Mouse (Mus musculus) thymus, adult 2 months (tissue): ENCODE data around the gene Tmem266. TPM values are rescaled to one million over a fixed set of nuclear protein-coding genes. Genes with fewer than 3 reads are reported as not detected.

Source experiments
- DNase-seq: peaks from one replicate; pipeline ENCODE4 v3.0.0; 2021
- H3K27ac ChIP-seq: fragments of 200-500 bp; 2 replicates; pipeline ENCODE4 v1.5.1; 2012; ENCODE audit warnings: low read length, control low read depth; ENCODE audit not compliant: control insufficient read depth, insufficient read depth
- H3K27me3 ChIP-seq: fragments of 200-500 bp; 2 replicates; pipeline ENCODE4 v1.6.1; 2012; ENCODE audit warnings: mild to moderate bottlenecking, low read length, moderate library complexity, mixed read lengths; ENCODE audit not compliant: control insufficient read depth, insufficient read depth
- H3K36me3 ChIP-seq: fragments of 200-500 bp; 2 replicates; pipeline ENCODE4 v1.6.1; 2012; ENCODE audit warnings: mild to moderate bottlenecking, low read length, moderate library complexity; ENCODE audit not compliant: control insufficient read depth, insufficient read depth
- H3K4me1 ChIP-seq: fragments of 200-500 bp; replicated peaks from 2 replicates; pipeline ENCODE4 v1.6.1; 2012; ENCODE audit warnings: low read length; ENCODE audit not compliant: control insufficient read depth, insufficient read depth
- H3K4me3 ChIP-seq: fragments of 200-500 bp; 2 replicates; pipeline ENCODE4 v1.5.1; 2012; ENCODE audit warnings: mild to moderate bottlenecking, low read length, control low read depth, moderate library complexity; ENCODE audit not compliant: control insufficient read depth, insufficient read depth
- CTCF ChIP-seq: fragments of 200-500 bp; IDR thresholded peaks from 2 replicates; pipeline ENCODE4 v1.5.1; 2012; ENCODE audit warnings: mild to moderate bottlenecking, control low read depth, low read length, moderate library complexity, borderline replicate concordance; ENCODE audit not compliant: control insufficient read depth, poor library complexity, insufficient read depth; ENCODE audit errors: extremely low read depth
- POLR2A ChIP-seq: fragments of 200-500 bp; IDR thresholded peaks from 2 replicates; pipeline ENCODE4 v1.6.1; 2012; ENCODE audit warnings: mild to moderate bottlenecking, low read length, control low read depth, moderate library complexity; ENCODE audit not compliant: control insufficient read depth, poor library complexity, insufficient read depth; ENCODE audit errors: extremely low read depth
- WGBS: fragments of 180-500 bp; shearing (Covaris S2); methylation state at CpG from one replicate; pipeline ENCODE4 v1.1.7; 2018; 5-methylcytosine and 5-hydroxymethylcytosine counted together
- polyA plus RNA-seq: library from polyadenylated mRNA; depleted of rRNA; stranded (reverse); fragments of >200 nt; gene quantifications from 2 replicates; pipeline ENCODE4 v1.2.3, GENCODE M21; 2012

Gene Tmem266
- polyA plus RNA-seq, 1 experiment = 1.00 TPM

DNA sequence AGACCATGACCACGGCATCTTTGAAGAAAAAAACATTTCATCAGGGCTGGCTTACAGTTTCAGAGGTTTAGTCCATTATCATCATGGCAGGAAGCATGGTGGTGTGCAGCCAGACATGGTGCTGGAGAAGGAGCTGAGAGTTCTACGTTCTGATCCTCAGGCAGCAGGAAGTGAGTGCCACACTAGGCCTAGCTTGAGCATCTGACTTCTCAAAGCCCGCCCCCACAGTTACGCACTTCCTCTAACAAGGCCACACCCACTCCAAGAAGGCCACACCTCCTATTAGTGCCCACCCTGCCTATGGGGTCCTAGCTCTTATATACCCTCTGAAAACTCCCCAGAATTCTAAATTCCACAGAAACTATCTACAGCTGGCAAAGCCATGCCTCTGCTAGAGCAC, 34.7 kb upstream of the Tmem266 start:
- no peaks in the 10 kb centered on the region for H3K4me1 ChIP-seq
- no peaks in the 10 kb centered on the region for H3K27me3 ChIP-seq
- H3K4me3 ChIP-seq = no peak overlapping the region
- TF ChIP-seq POLR2A (no peak), CTCF (no peak)
- DNase-seq = no peak
- no peaks in the 10 kb centered on the region for H3K36me3 ChIP-seq
- no peak overlapping the region for H3K27ac ChIP-seq
- WGBS = 93% methylated on average over 4 of the region's 4 CpGs

DNA sequence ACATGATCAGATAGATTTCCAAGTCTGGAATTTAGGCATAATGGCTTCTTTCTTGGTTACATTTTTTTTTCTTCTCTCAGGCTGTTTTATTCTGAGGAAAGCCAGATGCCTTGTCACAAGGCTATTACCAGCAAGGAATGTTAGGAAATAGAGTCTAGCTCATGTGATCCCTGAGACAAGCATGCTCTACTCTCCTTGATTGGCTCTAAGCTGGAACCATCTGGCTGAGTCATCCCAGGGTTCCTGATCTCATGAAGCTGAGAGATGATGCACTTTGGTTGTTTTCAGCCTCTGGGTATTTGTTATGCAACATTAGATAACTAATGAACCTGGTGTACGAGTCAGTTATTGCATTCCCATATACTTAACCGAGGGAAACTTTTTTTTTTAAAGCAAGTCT, 30.5 kb upstream of the Tmem266 start:
- Histone ChIP-seq H3K27ac (no peak overlapping the region), H3K27me3 (no peaks in the 10 kb centered on the region), H3K4me1 (no peaks in the 10 kb centered on the region), H3K36me3 (no peaks in the 10 kb centered on the region), H3K4me3 (no peak overlapping the region)
- TF ChIP-seq POLR2A (no peak), CTCF (no peak)
- 46% methylated on average over 2 of the region's 2 CpGs for WGBS
- DNase-seq = no peak

DNA sequence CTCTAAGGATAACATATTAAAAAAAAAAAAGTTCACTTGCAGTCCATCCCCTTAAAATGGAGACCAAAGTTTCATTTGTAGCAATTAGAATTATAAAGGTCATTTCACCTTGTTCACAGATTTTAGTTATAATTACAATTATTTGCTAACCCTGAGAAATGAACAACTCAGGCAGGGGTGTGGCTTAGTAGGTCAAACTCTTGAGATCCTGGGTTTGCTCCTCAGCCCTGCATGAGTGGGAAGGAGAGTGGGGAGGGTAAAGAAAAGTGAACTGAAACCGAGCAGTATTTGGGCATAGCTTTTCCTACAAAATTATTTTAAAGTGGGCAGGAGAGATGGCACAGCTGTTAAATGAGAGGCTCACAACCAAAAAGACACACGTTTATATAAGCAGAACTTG, 19.6 kb upstream of the Tmem266 start:
- Histone ChIP-seq H3K27me3 (no peaks in the 10 kb centered on the region), H3K4me3 (no peak overlapping the region), H3K4me1 (no peaks in the 10 kb centered on the region), H3K36me3 (no peaks in the 10 kb centered on the region), H3K27ac (no peak overlapping the region)
- WGBS = 43% methylated on average over 2 of the region's 2 CpGs
- no peak for DNase-seq
- TF ChIP-seq POLR2A = no peak
- TF ChIP-seq CTCF = no peak

DNA sequence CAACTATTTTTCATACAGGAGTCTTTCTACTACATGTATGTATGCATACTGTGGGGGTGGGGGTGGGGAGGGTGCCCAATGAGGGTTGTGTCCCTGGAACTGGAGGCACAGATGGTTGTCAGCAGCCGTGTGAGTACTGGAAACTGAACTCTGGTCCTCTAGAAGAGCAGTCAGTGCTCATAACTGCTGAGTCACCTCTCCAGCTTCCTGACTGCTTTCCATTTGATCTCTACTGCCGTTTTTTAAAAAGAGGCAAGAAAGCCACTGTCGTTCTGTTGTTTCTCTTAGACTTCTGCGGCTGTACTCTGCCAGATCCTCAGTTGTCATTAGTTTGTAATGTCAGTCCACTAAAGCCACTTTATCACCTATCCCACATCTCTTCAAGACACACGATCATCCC, 19.2 kb upstream of the Tmem266 start:
- Histone ChIP-seq H3K27me3 (no peaks in the 10 kb centered on the region), H3K4me1 (no peaks in the 10 kb centered on the region), H3K36me3 (no peaks in the 10 kb centered on the region), H3K27ac (no peak overlapping the region), H3K4me3 (no peak overlapping the region)
- TF ChIP-seq CTCF (no peak), POLR2A (no peak)
- 20% methylated on average over 5 of the region's 5 CpGs for WGBS
- DNase-seq = no peak

DNA sequence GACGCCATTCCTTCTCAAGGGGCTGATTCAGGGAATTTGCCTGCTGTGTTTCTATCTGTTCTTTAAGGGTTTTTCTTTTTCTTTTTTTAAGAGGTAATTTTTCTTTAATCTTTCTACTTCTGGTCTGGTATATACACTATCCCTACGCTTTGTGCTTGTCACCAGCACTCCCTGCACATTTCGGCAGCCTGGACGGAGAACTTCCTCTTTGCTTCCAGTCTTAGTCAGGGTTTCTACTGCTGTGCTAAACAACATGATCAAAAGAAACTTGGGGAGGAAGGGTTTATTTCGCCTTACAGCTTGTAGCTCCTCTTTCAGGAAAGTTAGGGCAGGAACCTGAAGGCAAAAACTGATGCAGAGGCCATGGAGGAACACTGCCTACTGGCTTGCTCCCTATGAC, 18.3 kb upstream of the Tmem266 start:
- H3K4me3 ChIP-seq = no peak overlapping the region
- DNase-seq = no peak
- 52% methylated on average over 5 of the region's 5 CpGs for WGBS
- TF ChIP-seq CTCF (no peak), POLR2A (no peak)
- no peaks in the 10 kb centered on the region for H3K36me3 ChIP-seq
- no peaks in the 10 kb centered on the region for H3K4me1 ChIP-seq
- no peaks in the 10 kb centered on the region for H3K27me3 ChIP-seq
- no peak overlapping the region for H3K27ac ChIP-seq

DNA sequence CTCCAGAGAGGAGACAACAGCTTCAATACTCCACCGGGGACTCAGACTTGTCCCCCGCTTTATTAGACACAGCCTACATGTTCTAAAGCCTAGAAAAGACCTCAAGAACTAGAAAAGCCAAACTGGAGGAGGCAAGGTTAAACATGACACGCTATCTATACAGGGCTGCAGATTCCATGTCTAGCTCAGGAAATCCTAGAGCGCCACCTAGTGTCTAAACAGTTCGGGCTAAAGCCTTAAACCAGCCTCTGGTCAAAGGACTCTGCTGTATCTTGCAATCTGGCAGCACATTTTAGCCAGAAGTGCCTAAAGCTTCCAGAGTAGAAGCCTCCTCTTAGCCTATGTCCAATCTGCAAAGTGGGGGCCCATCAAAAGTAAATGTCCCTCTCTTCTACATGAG, 15.2 kb upstream of the Tmem266 start:
- Histone ChIP-seq H3K4me3 (no peak overlapping the region), H3K27ac (no peak overlapping the region), H3K4me1 (no peaks in the 10 kb centered on the region), H3K36me3 (no peaks in the 10 kb centered on the region), H3K27me3 (no peaks in the 10 kb centered on the region)
- 11% methylated on average over 5 of the region's 5 CpGs for WGBS
- peak; percentile 51 for DNase-seq
- TF ChIP-seq POLR2A = no peak
- no peak for TF ChIP-seq CTCF

DNA sequence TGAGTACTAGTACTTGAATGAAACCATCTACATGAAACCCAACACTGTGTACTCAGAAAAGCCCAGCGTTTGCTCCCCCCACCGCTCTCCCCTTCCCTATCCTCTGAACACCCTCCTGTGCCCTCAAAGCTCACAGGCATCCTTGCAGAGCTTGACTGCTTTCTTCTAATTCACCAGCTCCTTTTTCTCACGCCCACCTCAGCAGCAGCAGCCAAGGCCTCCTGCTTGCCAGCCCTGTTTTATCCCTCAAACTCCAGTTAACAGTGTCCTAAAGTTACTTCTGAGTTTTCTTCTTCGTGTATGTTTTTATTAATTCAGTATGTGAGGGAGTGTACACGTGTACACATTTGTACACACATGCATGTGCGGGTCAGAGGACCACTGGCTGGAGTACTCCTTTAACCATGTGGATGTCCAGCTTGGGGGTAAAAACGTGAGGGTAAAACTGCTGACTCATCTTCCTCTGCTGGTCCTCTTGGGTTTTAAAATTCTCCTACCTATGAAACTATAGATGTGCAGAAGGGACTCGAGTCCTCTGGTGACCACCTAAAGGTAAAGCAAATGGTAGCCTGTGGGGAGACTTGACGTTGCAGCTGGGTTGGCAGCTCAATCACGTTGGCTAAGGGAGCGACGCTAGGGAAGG, 13.0 kb upstream of the Tmem266 start:
- no peaks in the 10 kb centered on the region for H3K36me3 ChIP-seq
- H3K27me3 ChIP-seq = no peaks in the 10 kb centered on the region
- 73% methylated on average over 12 of the region's 12 CpGs for WGBS
- H3K4me3 ChIP-seq = no peak overlapping the region
- DNase-seq = no peak
- H3K27ac ChIP-seq = no peak overlapping the region
- H3K4me1 ChIP-seq = no peaks in the 10 kb centered on the region
- no peak for TF ChIP-seq POLR2A
- TF ChIP-seq CTCF = no peak
